Mouse (Mus musculus) CH12.LX (cell line): ENCODE data around the gene Gmppa. TPM values are rescaled to one million over a fixed set of nuclear protein-coding genes. Genes with fewer than 3 reads are reported as not detected.

Experiments used
- DNase-seq: peaks from one replicate; pipeline ENCODE4 v3.0.0-alpha.2; 2013; ENCODE audit errors: extremely low read depth
- H3K27ac ChIP-seq: 2 replicates; pipeline ENCODE4 v1.5.1; 2012; ENCODE audit warnings: low read depth, mild to moderate bottlenecking, control low read depth, moderate library complexity; ENCODE audit not compliant: insufficient read depth
- H3K27me3 ChIP-seq: replicated peaks from 2 replicates; pipeline ENCODE3; 2012; ENCODE audit warnings: inconsistent platforms
- H3K36me3 ChIP-seq, 2 experiments: replicated peaks in 1 of 2; 2 replicates each; pipeline versions ENCODE3 to v1.6.1; 2012; ENCODE audit warnings: inconsistent platforms in 1 of 2, low read length in 1 of 2, mild to moderate bottlenecking in 1 of 2, mixed read lengths in 1 of 2, moderate library complexity in 1 of 2; ENCODE audit not compliant: control insufficient read depth in 1 of 2, insufficient read depth in 1 of 2
- H3K4me1 ChIP-seq, 2 experiments: 2 replicates each; pipeline ENCODE4 v1.6.1; 2012; ENCODE audit warnings: inconsistent platforms in 1 of 2, moderate library complexity in 1 of 2; ENCODE audit not compliant: insufficient read depth in 2 of 2, control insufficient read depth in 1 of 2
- H3K4me2 ChIP-seq: 2 replicates; pipeline ENCODE4 v1.6.1; 2012; ENCODE audit warnings: low read depth, mild to moderate bottlenecking, control low read depth; ENCODE audit not compliant: poor library complexity, insufficient read depth, severe bottlenecking
- H3K4me3 ChIP-seq, 3 experiments: fragments of 150-350 bp in 1 of 3; sonication (generic) in 1 of 3; replicated peaks in 1 of 3; 2 replicates each; pipeline versions ENCODE3 to v1.5.1; 2011 to 2012; ENCODE audit warnings: low read depth in 2 of 3, low read length in 2 of 3, mild to moderate bottlenecking in 2 of 3, moderate library complexity in 2 of 3, control low read depth in 1 of 3, improper control_type of control experiment in 1 of 3, inconsistent platforms in 1 of 3, mixed read lengths in 1 of 3; ENCODE audit not compliant: poor library complexity in 1 of 3
- H3K79me2 ChIP-seq: replicated peaks from 2 replicates; pipeline ENCODE4 v1.6.1; 2012; ENCODE audit warnings: mild to moderate bottlenecking, moderate library complexity; ENCODE audit not compliant: control insufficient read depth, poor library complexity, insufficient read depth, severe bottlenecking; ENCODE audit errors: extremely low read depth
- H3K9ac ChIP-seq: 2 replicates; pipeline ENCODE4 v1.6.1; 2012; ENCODE audit warnings: low read depth, mild to moderate bottlenecking, control low read depth, moderate library complexity; ENCODE audit not compliant: insufficient read depth
- H3K9me3 ChIP-seq: replicated peaks from 2 replicates; pipeline ENCODE3; 2012; ENCODE audit warnings: low read length, inconsistent platforms, mixed read lengths
- CHD1 ChIP-seq: IDR thresholded peaks from 2 replicates; pipeline ENCODE4 v1.6.1; 2012; ENCODE audit warnings: low read depth, low read length, improper control_type of control experiment, inconsistent platforms
- EP300 ChIP-seq: IDR thresholded peaks from 2 replicates; pipeline ENCODE4 v1.6.1; 2011; ENCODE audit warnings: low read length, improper control_type of control experiment
- ETS1 ChIP-seq: conservative IDR thresholded peaks from 2 replicates; pipeline ENCODE4 v1.6.1; 2012; ENCODE audit warnings: low read depth, mild to moderate bottlenecking, inconsistent platforms, low read length, improper control_type of control experiment, moderate library complexity
- JUND ChIP-seq: conservative IDR thresholded peaks from 2 replicates; pipeline ENCODE4 v1.6.1; 2011; ENCODE audit warnings: low read depth, low read length, improper control_type of control experiment
- KAT2A ChIP-seq: IDR thresholded peaks from 2 replicates; pipeline ENCODE4 v1.6.1; 2012; ENCODE audit warnings: low read length, improper control_type of control experiment, inconsistent platforms; ENCODE audit not compliant: insufficient replicate concordance
- MAFK ChIP-seq: IDR thresholded peaks from 2 replicates; pipeline ENCODE4 v1.6.1; 2011; ENCODE audit warnings: low read length, improper control_type of control experiment; ENCODE audit not compliant: insufficient replicate concordance
- MAX ChIP-seq: IDR thresholded peaks from 2 replicates; pipeline ENCODE4 v1.6.1; 2011; ENCODE audit warnings: low read length, improper control_type of control experiment
- MAZ ChIP-seq: IDR thresholded peaks from 2 replicates; pipeline ENCODE4 v1.6.1; 2012; ENCODE audit warnings: low read depth, mild to moderate bottlenecking, inconsistent platforms, low read length, improper control_type of control experiment, moderate library complexity
- MYC ChIP-seq: IDR thresholded peaks from 2 replicates; pipeline ENCODE4 v1.6.1; 2011; ENCODE audit warnings: low read depth, mild to moderate bottlenecking, improper control_type of control experiment, low read length
- NELFE ChIP-seq: IDR thresholded peaks from 2 replicates; pipeline ENCODE4 v1.6.1; 2011; ENCODE audit warnings: low read depth, low read length, improper control_type of control experiment
- NRF1 ChIP-seq: IDR thresholded peaks from 2 replicates; pipeline ENCODE4 v1.6.1; 2014; ENCODE audit warnings: low read depth, mild to moderate bottlenecking, inconsistent platforms, low read length, improper control_type of control experiment, moderate library complexity
- POLR2AphosphoS2 ChIP-seq: IDR thresholded peaks from 2 replicates; pipeline ENCODE4 v1.6.1; 2011; ENCODE audit warnings: low read depth, low read length, improper control_type of control experiment
- SIN3A ChIP-seq: IDR thresholded peaks from 2 replicates; pipeline ENCODE4 v1.6.1; 2012; ENCODE audit warnings: low read length, improper control_type of control experiment, inconsistent platforms
- UBTF ChIP-seq: IDR thresholded peaks from 2 replicates; pipeline ENCODE4 v1.6.1; 2012; ENCODE audit warnings: low read depth, mild to moderate bottlenecking, inconsistent platforms, low read length, improper control_type of control experiment, moderate library complexity
- USF2 ChIP-seq: conservative IDR thresholded peaks from 2 replicates; pipeline ENCODE4 v1.6.1; 2011; ENCODE audit warnings: low read depth, low read length, improper control_type of control experiment
- ZC3H11A ChIP-seq: IDR thresholded peaks from 2 replicates; pipeline ENCODE4 v1.6.1; 2012; ENCODE audit warnings: low read depth, mild to moderate bottlenecking, inconsistent platforms, low read length, improper control_type of control experiment
- ZNF384 ChIP-seq: IDR thresholded peaks from 2 replicates; pipeline ENCODE4 v1.6.1; 2012; ENCODE audit warnings: low read depth, low read length, improper control_type of control experiment, inconsistent platforms
- dilution Hi-C: fragments of 300-500 bp; cut with MboI; formaldehyde crosslinking; loops from 2 replicates; pipeline ENCODE4 v1.14.3; 2020; ENCODE audit warnings: low sequenced_read_pairs; ENCODE audit not compliant: extremely low pct_unique_long_range_greater_than_20kb, extremely low pct_ligation_motif_present
- in situ Hi-C: fragments of 300-500 bp; cut with MboI; formaldehyde crosslinking; loops from 3 replicates; pipeline ENCODE4 v1.14.3; 2019; ENCODE audit warnings: low sequenced_read_pairs, low pct_ligation_motif_present, low pct_unique_long_range_greater_than_20kb, mixed read lengths
- polyA plus RNA-seq: library from polyadenylated mRNA; unstranded; fragments of >175 nt; gene quantifications from 2 replicates; pipeline ENCODE4 v1.2.1, GENCODE M21; 2012; ENCODE audit warnings: low read depth; ENCODE audit not compliant: insufficient read length
- total RNA-seq, 2 experiments: library from RNA; depleted of rRNA; stranded (reverse); fragments of 300-350 nt in 1 of 2; fragments of >200 nt in 1 of 2; gene quantifications; 2 replicates each; pipeline ENCODE4 v1.2.3; 2012 to 2014

The Gmppa gene
- total and polyA plus RNA-seq, 3 experiments: 102 to 153 (median 126) TPM

DNA sequence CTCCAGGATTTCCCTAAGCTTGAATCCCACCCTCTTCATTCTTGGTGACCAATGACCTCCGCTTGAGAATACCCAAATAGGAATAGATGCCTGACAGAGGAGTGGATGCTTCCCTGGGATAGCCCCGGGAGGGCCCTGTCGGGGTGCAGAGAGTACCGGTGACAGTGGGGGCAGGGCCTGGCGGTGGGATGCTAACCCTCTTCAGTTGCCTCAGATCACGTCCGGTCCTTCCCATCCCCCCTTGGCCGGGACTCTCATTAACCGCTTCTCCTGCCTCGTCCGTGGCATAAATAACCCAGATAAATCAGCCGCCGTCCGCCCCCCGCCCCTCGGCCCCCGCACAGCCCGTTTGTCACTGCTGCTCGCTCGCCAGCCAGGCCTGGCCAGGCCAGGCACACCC lies 10.9 kb downstream of the Gmppa start:
- Histone ChIP-seq H3K27ac (no peak overlapping the region), H3K4me2 (peak overlapping the region; percentile 76; the same call in 1 of the 2 replicates), H3K79me2 (no peaks in the 10 kb centered on the region), H3K4me1 (peaks cover 18 to 32% of the 10 kb centered on the region in 2 experiments), H3K9me3 (no peaks in the 10 kb centered on the region), H3K9ac (no peak overlapping the region), H3K36me3 (peaks cover 16 to 25% of the 10 kb centered on the region in 2 experiments), H3K4me3 (peak overlapping the region in 1 of 3 experiments; percentile 16), H3K27me3 (peaks cover 54% of the 10 kb centered on the region)
- dilution Hi-C loops: no loop called here
- TF ChIP-seq ETS1: no peak
- TF ChIP-seq CHD1: no peak
- TF ChIP-seq POLR2AphosphoS2: no peak
- no peak for TF ChIP-seq UBTF
- no peak for TF ChIP-seq NRF1
- TF ChIP-seq EP300: no peak
- no peak for TF ChIP-seq MAX
- no peak for TF ChIP-seq ZNF384
- no peak for TF ChIP-seq MAZ
- TF ChIP-seq MAFK: no peak
- no peak for TF ChIP-seq USF2
- in situ Hi-C loops: no loop called here
- DNase-seq: no peak

DNA sequence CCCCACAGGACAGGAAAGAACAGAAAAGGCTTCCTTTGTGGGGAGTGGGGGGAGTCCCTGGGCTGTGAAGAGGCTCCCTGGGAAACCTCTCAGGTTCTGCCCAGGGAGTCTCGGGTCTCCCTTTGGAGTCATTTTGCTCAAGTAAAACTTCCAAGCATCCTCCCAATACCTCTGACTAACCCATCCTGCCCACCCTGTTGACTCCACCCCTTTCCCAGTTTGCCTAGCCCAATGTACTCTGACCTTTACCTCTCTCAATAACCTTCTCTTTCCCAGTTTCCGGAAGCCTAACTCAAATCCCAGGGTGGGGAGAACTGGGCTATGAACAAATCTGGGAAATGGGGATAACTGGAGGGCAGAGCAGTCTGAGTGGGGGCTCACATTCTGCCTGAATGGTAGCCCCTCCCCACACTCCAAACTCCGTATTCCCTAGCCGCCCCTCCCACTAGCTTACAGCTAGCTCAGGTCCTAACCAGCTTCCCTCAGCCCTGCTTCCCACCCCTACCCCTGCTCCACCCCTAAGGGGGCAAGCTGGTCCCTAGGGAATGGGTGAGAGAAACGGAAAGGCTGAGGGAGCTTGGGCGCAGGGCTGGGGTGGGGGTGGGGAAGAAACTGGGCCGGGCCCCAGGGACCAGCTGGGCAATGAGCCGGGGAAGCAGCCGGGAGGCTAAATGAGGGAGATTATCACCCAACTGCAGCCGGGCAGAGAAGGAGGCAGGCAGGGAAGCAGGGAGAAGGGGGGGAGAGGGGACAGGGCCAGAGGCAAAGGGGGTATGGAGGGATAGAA lies 11.7 kb downstream of the Gmppa start:
- Histone ChIP-seq H3K79me2 (no peaks in the 10 kb centered on the region), H3K9ac (no peak overlapping the region), H3K4me1 (peaks cover 18 to 32% of the 10 kb centered on the region in 2 experiments), H3K27ac (no peak overlapping the region), H3K36me3 (peaks cover 8 to 17% of the 10 kb centered on the region in 2 experiments), H3K9me3 (no peaks in the 10 kb centered on the region), H3K4me3 (no peak overlapping the region), H3K4me2 (peak overlapping the region; percentile 17), H3K27me3 (peaks cover 61% of the 10 kb centered on the region)
- TF ChIP-seq MYC: no peak
- 0 out of 2 replicates have a peak, but pooled peaks have one; percentile 28 for TF ChIP-seq KAT2A
- DNase-seq: peak; percentile 22
- in situ Hi-C loops: no loop called here
- dilution Hi-C loops: no loop called here

DNA sequence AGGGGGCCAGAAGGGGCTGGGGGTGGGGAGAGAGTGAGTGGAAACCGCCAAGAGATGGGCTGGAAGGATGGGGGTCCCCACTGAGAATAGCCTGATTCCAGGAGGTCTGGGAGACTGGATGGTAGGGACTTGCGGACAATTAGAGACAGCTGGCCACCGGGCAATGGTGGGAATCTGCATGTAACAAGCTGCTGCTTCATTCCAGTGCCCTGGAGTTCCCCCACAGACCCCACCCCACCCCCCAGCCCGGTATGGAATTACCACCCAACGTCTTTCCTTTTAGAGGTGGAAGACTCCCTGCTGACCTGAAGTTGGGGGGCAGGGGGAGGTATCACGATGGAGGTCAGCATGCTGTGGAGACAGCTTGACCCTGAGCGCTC lies 12.3 kb downstream of the Gmppa start:
- Histone ChIP-seq H3K9ac (no peak overlapping the region), H3K79me2 (no peaks in the 10 kb centered on the region), H3K36me3 (peaks cover 3 to 11% of the 10 kb centered on the region in 2 experiments), H3K4me2 (peak overlapping the region; percentile 17), H3K4me3 (no peak overlapping the region), H3K27ac (no peak overlapping the region), H3K27me3 (peaks cover 67% of the 10 kb centered on the region), H3K4me1 (peaks cover 18 to 32% of the 10 kb centered on the region in 2 experiments), H3K9me3 (no peaks in the 10 kb centered on the region)
- in situ Hi-C loops (no loop called here), dilution Hi-C loops (no loop called here)
- TF ChIP-seq ZC3H11A (no peak), JUND (no peak), NRF1 (no peak), NELFE (no peak), SIN3A (no peak)
- DNase-seq: no peak
